19 mouse cellular contexts compared by ENCODE assay signal in the genomic region with DNA sequence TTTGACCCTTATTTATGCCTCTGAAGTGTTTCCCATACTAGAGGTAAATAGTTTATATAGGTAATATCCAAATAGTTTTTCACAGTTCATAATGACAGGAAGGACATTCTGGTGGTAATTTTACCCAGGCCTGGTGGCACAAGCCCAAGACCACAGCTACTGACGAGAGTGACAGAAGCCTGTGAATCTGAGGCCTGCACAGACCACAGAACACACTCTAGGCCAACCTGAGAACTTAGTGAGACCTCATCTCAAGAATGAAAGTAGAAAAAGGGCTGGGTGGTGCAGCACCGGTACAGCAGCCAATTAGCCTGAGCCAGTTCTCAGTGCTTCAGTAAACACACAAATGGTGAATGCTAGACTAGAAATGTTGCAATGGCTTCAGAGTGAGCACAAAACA. TPM values are rescaled to one million over a fixed set of nuclear protein-coding genes. Genes with fewer than 3 reads are reported as not detected.
"Had no signal": no experiment of that assay in that cellular context is flagged by ENCODE, and none has a peak within 500 bp of the region (broad histone marks: within the 10 kb centered on the region; RNA-seq: fewer than 3 reads in every experiment).

No protein-coding gene starts in this region.

- DNase-seq: heart, postnatal 10 days; heart, postnatal 14 days; heart, postnatal 36 days; heart, postnatal 4 days; kidney, adult 11 months; kidney, adult 18-20 months; kidney, adult 2 months; kidney, adult 8-10 months; kidney, adult 9 months; kidney, postnatal 10 days; kidney, postnatal 14 days; kidney, postnatal 25 days; kidney, postnatal 36 days; kidney, postnatal 4 days; layer of hippocampus, adult 9-11 months; layer of hippocampus, postnatal 36 days had no signal

RNA-seq across cellular contexts. Expression of gene Fam71d, which starts 26.4 kb away (rescaled TPM):
- total RNA-seq: heart, postnatal 25 days; hematopoietic stem cell, adult 5-6 weeks; hindbrain, postnatal 0 days had no signal
